Mouse (Mus musculus): ENCODE measurements around the gene Crybb3.

DNA sequence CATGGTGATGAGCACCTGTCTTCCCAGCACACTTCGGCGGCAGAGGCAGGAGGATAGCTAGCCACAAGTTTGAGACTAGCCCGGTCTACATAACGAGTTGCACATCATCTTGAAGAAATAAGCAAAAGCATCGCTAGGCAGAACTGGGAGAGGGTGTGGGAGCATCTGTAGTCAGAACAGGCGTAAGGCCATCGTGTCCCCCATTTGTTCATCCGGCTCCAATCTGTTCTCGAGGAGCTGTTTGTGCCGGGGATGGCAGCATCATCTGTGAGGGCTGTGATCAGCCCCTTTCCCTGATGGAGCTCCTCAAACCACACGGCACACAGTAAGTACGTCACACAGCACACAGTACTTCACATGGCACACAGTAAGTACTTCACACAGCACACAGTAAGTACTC lies 45.1 kb upstream of the Crybb3 start:
- TF ChIP-seq CTCF (IDR thresholded peaks at IDR 0.05; ENCODE audit: borderline replicate concordance, insufficient read depth, low read depth, low read length) (no peak), POLR2A (IDR thresholded peaks at IDR 0.05; ENCODE audit: borderline replicate concordance, insufficient read depth, low read length) (no peak)
